Mouse (Mus musculus): ENCODE data around the gene Gm21244.
"Not testable (repeated sequence)": the region's sequence is repeated elsewhere in the genome, so short reads cannot be mapped to it uniquely, and the experiment has no call there.

Gm21244 gene

GRCm38 (mm10) chrY:7169193-7169592, at the start of gene Gm21244:
Gene Gm21244, minus strand, starts transcription at chrY:7169293.
- in situ Hi-C loops (cut with MboI; ENCODE audit: low pct_unique_long_range_greater_than_20kb in 1 of 2, low sequenced_read_pairs in 2 of 2, unreplicated experiment in 1 of 2) = not testable (repeated sequence)

All from mouse embryonic stem cell (cell line).